Mouse (Mus musculus) embryonic facial prominence, embryonic 13.5 days (tissue): ENCODE results near the gene Dnaaf3. TPM values are rescaled to one million over a fixed set of nuclear protein-coding genes. Genes with fewer than 3 reads are reported as not detected.
"Not testable (repeated sequence)": the region's sequence is repeated elsewhere in the genome, so short reads cannot be mapped to it uniquely, and the experiment has no call there.

Experiments used
- ATAC-seq: fragments of 200-750 bp; cut with Nextera tagmentation; 2 replicates; pipeline ENCODE4 v1.8.0; 2017; ENCODE audit warnings: low read depth; ENCODE audit not compliant: insufficient number of reproducible peaks, insufficient read depth, low FRiP score, low TSS enrichment
- H3K27ac ChIP-seq: fragments of 300-500 bp; sonication (generic); 2 replicates; pipeline ENCODE4 v1.5.1; 2015; ENCODE audit warnings: moderate library complexity, mild to moderate bottlenecking, inconsistent platforms
- H3K27me3 ChIP-seq: fragments of 300-500 bp; sonication (generic); 2 replicates; pipeline ENCODE4 v1.6.1; 2015; ENCODE audit warnings: mild to moderate bottlenecking, inconsistent platforms
- H3K36me3 ChIP-seq: fragments of 300-500 bp; sonication (generic); 2 replicates; pipeline ENCODE4 v1.6.1; 2015; ENCODE audit warnings: mild to moderate bottlenecking, inconsistent platforms
- H3K4me1 ChIP-seq: fragments of 300-500 bp; sonication (generic); 2 replicates; pipeline ENCODE4 v1.6.1; 2015; ENCODE audit warnings: inconsistent platforms
- H3K4me2 ChIP-seq: fragments of 300-500 bp; sonication (generic); 2 replicates; pipeline ENCODE4 v1.6.1; 2015; ENCODE audit warnings: moderate library complexity, mild to moderate bottlenecking, inconsistent platforms
- H3K4me3 ChIP-seq: fragments of 300-500 bp; sonication (generic); 2 replicates; pipeline ENCODE4 v1.5.1; 2015; ENCODE audit warnings: mild to moderate bottlenecking, inconsistent platforms
- H3K9ac ChIP-seq: fragments of 300-500 bp; sonication (generic); 2 replicates; pipeline ENCODE4 v1.6.1; 2015; ENCODE audit warnings: mild to moderate bottlenecking, inconsistent platforms
- H3K9me3 ChIP-seq: fragments of 300-500 bp; sonication (generic); 2 replicates; pipeline ENCODE4 v1.6.1; 2016; ENCODE audit warnings: inconsistent platforms
- WGBS: fragments of 180-500 bp; shearing (Covaris S2); methylation state at CpG from one replicate; pipeline ENCODE4 v1.1.7; 2015; ENCODE audit warnings: mixed read lengths; 5-methylcytosine and 5-hydroxymethylcytosine counted together
- polyA plus RNA-seq: library from polyadenylated mRNA; unstranded; fragments of >200 nt; fragmentation: Nextera tagmentation; extraction: Ambion mirVana; gene quantifications from 2 replicates; pipeline ENCODE4 v1.2.1, GENCODE M21; 2015

The Dnaaf3 gene
- 1.4 and 2.4 TPM in 2 replicates for polyA plus RNA-seq

- H3K9me3 ChIP-seq: no peaks in the 10 kb centered on the region
- peaks cover 13% of the 10 kb centered on the region; the same call in 1 of the 2 replicates for H3K4me1 ChIP-seq
- no peak within 1 kb of the TSS for H3K27ac ChIP-seq
- ATAC-seq: no peak
- H3K36me3 ChIP-seq: no peaks in the 10 kb centered on the region
- peak within 1 kb of the TSS; percentile 50 for H3K4me2 ChIP-seq
- peaks cover 19% of the 10 kb centered on the region; the same call in 1 of the 2 replicates for H3K27me3 ChIP-seq
- 3% methylated on average over 28 of the region's 28 CpGs for WGBS
- H3K4me3 ChIP-seq: peak within 1 kb of the TSS; percentile 29
- H3K9ac ChIP-seq: peak within 1 kb of the TSS; percentile 47; the same call in 1 of the 2 replicates
These were observed at the start of gene Dnaaf3 for GRCm38 (mm10) chr7:4532005-4532729. TSS of gene Dnaaf3 (minus strand) at chr7:4532453.

- not testable (repeated sequence) for H3K36me3 ChIP-seq, H3K4me1 ChIP-seq, ATAC-seq, H3K27me3 ChIP-seq, H3K4me2 ChIP-seq, H3K9ac ChIP-seq, H3K27ac ChIP-seq, H3K9me3 ChIP-seq, H3K4me3 ChIP-seq
- WGBS: 89% methylated on average over 3 of the region's 3 CpGs
These were observed 49.2 kb upstream of the Dnaaf3 start for GRCm38 (mm10) chr7:4581481-4581880.

- H3K9ac ChIP-seq, H3K36me3 ChIP-seq, ATAC-seq, H3K27ac ChIP-seq, H3K4me2 ChIP-seq, H3K27me3 ChIP-seq, H3K4me1 ChIP-seq, H3K9me3 ChIP-seq, H3K4me3 ChIP-seq: not testable (repeated sequence)
- WGBS: 60% methylated on average over 2 of the region's 2 CpGs
These were observed 40.1 kb upstream of the Dnaaf3 start for GRCm38 (mm10) chr7:4572361-4572760.

- WGBS: 89% methylated on average over 3 of the region's 3 CpGs
- H3K4me1 ChIP-seq: no peaks in the 10 kb centered on the region
- no peak overlapping the region for H3K4me3 ChIP-seq
- no peaks in the 10 kb centered on the region for H3K36me3 ChIP-seq
- H3K4me2 ChIP-seq: no peak overlapping the region
- no peak overlapping the region for H3K9ac ChIP-seq
- H3K9me3 ChIP-seq: no peaks in the 10 kb centered on the region; the same call in 1 of the 2 replicates
- H3K27ac ChIP-seq: no peak overlapping the region
- no peaks in the 10 kb centered on the region for H3K27me3 ChIP-seq
- no peak for ATAC-seq
These were observed 30.4 kb upstream of the Dnaaf3 start for GRCm38 (mm10) chr7:4562660-4563059.

DNA sequence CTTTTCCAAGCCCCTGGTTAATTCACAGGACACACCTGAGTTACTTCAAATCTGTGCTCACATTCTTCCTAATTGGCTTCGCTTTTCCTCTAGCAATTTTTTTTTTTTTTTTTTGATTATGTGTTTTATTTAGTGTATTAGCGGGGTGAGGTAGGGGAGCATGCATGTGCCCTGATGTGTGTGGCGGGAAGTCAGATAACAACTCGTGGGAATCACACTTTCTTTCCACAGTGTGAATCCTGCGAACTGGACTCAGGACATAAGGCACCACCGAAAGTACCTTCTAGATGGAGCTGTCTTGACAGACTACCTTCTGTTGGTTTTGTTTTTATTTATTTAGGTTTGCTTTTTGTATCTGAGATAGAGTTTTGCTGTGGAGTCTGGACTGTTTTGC lies 24.9 kb upstream of the Dnaaf3 start:
- 69% methylated on average over 6 of the region's 6 CpGs for WGBS

GRCm38 (mm10) chr7:4556256-4557166 lies 24.3 kb upstream of the Dnaaf3 start:
- no peak overlapping the region for H3K9ac ChIP-seq
- no peak overlapping the region for H3K4me2 ChIP-seq

More for the DNA sequence above, 24.9 kb upstream of the Dnaaf3 start:
- H3K4me3 ChIP-seq: no peak overlapping the region
- H3K36me3 ChIP-seq: no peaks in the 10 kb centered on the region
- ATAC-seq: no peak
- peaks cover 5% of the 10 kb centered on the region for H3K27me3 ChIP-seq
- no peaks in the 10 kb centered on the region; the same call in 1 of the 2 replicates for H3K9me3 ChIP-seq
- H3K4me1 ChIP-seq: no peaks in the 10 kb centered on the region
- H3K27ac ChIP-seq: no peak overlapping the region
- H3K4me2 ChIP-seq: no peak overlapping the region
- no peak overlapping the region for H3K9ac ChIP-seq

DNA sequence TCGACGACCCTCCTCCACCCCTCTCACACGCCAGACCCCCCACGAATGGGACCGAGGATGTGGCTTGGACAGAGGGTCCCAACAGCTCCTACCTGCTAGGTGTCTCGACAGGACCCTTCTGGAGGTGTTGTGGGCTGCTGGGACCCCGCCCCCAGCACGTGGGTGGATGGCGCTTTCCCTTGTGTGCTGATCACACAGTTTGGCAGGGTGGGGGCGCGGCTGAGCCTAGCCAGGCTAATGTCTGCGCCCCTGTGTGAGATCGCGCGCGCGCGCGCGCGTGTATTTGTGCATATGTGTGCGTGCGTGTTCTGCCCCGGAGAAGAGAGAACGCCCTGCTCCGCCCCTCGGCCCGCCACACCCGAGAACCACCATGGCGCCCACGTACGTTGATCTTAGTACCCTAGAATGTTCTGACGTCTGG lies 15.0 kb upstream of the Dnaaf3 start, which contains the start of gene Syt5:
TSS of gene Syt5 (minus strand) at position 321 of the 421 bp plus-strand sequence.
- peak; percentile 59; the same call in 1 of the 2 replicates for ATAC-seq
- WGBS: 8% methylated on average over 33 of the region's 33 CpGs
- H3K9me3 ChIP-seq: no peaks in the 10 kb centered on the region
- no peaks in the 10 kb centered on the region for H3K36me3 ChIP-seq
- H3K4me1 ChIP-seq: peaks cover 15% of the 10 kb centered on the region
- peak within 1 kb of the TSS; percentile 39 for H3K4me3 ChIP-seq
- H3K4me2 ChIP-seq: peak within 1 kb of the TSS; percentile 77
- no peak within 1 kb of the TSS for H3K27ac ChIP-seq
- peaks cover 17% of the 10 kb centered on the region for H3K27me3 ChIP-seq
- H3K9ac ChIP-seq: peak within 1 kb of the TSS; percentile 52

More at GRCm38 (mm10) chr7:4556256-4557166, 24.3 kb upstream of the Dnaaf3 start:
- Histone ChIP-seq H3K36me3 (no peaks in the 10 kb centered on the region), H3K4me1 (no peaks in the 10 kb centered on the region), H3K4me3 (no peak overlapping the region), H3K27me3 (peaks cover 5% of the 10 kb centered on the region), H3K27ac (no peak overlapping the region), H3K9me3 (no peaks in the 10 kb centered on the region; the same call in 1 of the 2 replicates)
- WGBS: 22% methylated on average over 15 of the region's 15 CpGs
- ATAC-seq: peak; percentile 84

DNA sequence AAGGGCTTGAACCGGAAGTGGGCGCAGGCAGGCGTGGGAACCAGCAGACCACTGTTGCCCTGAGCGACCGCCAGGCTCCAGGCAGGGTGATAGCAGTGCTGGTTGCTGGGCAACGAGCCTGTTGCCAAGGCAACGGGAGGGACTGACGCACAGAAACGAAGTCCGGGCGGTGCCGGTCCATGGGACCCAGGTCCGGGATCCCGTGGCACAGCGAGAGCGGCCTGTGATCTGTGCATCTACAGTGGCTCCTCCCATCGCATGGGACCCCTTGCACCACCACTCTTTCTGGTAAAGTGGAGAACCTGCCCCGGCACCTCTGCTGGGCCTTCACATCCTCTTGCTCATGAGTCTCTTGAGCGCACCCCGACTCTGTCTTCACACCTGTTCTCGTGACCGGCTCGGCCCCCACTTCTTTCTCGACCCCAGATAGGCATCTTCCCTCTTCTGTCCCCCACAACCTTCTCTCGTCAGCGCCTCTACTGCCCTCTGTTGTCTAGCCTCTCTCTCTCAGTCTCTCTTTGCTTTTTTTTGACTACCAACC lies 14.4 kb upstream of the Dnaaf3 start:
- H3K9me3 ChIP-seq: no peaks in the 10 kb centered on the region
- peak overlapping the region; percentile 77 for H3K4me2 ChIP-seq
- peaks cover 15% of the 10 kb centered on the region for H3K4me1 ChIP-seq
- peak overlapping the region; percentile 39 for H3K4me3 ChIP-seq
- 4% methylated on average over 26 of the region's 26 CpGs for WGBS
- H3K36me3 ChIP-seq: no peaks in the 10 kb centered on the region
- peak overlapping the region; percentile 52 for H3K9ac ChIP-seq
- no peak overlapping the region for H3K27ac ChIP-seq
- peaks cover 17% of the 10 kb centered on the region for H3K27me3 ChIP-seq
- peak; percentile 33; the same call in 1 of the 2 replicates for ATAC-seq

DNA sequence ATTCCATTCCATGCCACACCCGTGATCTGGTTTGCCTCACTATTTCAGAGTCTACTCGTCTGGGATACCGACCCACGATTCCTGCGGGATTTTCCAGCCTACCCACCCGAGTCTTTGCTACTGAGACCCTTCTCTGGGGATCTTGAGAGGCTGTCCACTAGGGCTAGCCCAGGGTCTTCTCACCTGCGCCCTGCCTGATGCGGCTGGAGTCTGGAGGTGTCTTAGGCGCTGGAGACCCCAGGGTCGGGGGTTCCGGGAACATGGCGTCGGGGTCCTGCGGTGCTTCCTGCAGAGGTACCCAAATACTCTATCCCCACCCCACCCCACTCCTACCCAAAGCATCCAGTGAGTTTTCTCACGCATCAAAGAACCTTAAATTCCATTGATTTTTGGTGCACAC lies 13.8 kb upstream of the Dnaaf3 start:
- Histone ChIP-seq H3K27ac (no peak overlapping the region), H3K4me2 (peak overlapping the region; percentile 77), H3K4me3 (no peak overlapping the region), H3K27me3 (peaks cover 17% of the 10 kb centered on the region), H3K9me3 (no peaks in the 10 kb centered on the region), H3K36me3 (no peaks in the 10 kb centered on the region), H3K4me1 (peaks cover 15% of the 10 kb centered on the region), H3K9ac (no peak overlapping the region; the same call in 1 of the 2 replicates)
- no peak for ATAC-seq
- WGBS: 72% methylated on average over 15 of the region's 15 CpGs

DNA sequence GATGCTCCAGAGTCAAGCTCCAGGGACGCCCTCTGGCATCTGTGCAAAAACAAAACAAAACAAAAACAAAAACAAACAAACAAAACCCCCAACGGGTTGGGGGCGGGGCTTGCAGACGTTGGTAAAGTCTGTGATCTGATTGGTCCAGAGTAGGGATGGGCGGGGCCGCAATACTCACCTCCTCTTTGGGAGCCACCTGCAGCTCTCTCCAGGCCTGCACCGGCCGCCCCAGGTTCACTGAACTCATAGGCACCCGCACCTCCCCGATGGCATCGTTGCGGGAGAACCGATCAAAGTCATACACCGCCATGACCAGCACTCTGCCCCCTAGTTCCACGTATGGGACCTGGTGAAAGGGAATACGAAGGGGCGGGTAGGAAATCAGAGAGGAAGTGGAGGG lies 9.8 kb upstream of the Dnaaf3 start:
- Histone ChIP-seq H3K36me3 (no peaks in the 10 kb centered on the region), H3K9me3 (no peaks in the 10 kb centered on the region), H3K4me3 (no peak overlapping the region), H3K27me3 (peaks cover 8% of the 10 kb centered on the region), H3K4me2 (no peak overlapping the region), H3K4me1 (peaks cover 10% of the 10 kb centered on the region), H3K9ac (no peak overlapping the region), H3K27ac (no peak overlapping the region)
- 42% methylated on average over 17 of the region's 17 CpGs for WGBS
- no peak for ATAC-seq

GRCm38 (mm10) chr7:4541344-4541743 lies 9.1 kb upstream of the Dnaaf3 start:
- WGBS: 63% methylated on average over 5 of the region's 5 CpGs
- Histone ChIP-seq H3K4me2 (no peak overlapping the region), H3K36me3 (no peaks in the 10 kb centered on the region), H3K4me1 (peaks cover 4% of the 10 kb centered on the region; the same call in 1 of the 2 replicates), H3K9ac (no peak overlapping the region), H3K4me3 (no peak overlapping the region), H3K27me3 (peaks cover 2% of the 10 kb centered on the region), H3K9me3 (no peaks in the 10 kb centered on the region), H3K27ac (no peak overlapping the region)
- no peak for ATAC-seq
